Mouse (Mus musculus): ENCODE measurements around the gene Heatr4. TPM values are rescaled to one million over a fixed set of nuclear protein-coding genes. Genes with fewer than 3 reads are reported as not detected.
"Not testable (repeated sequence)": the region's sequence is repeated elsewhere in the genome, so short reads cannot be mapped to it uniquely, and the experiment has no call there.

Heatr4 gene
- polyA plus RNA-seq, 1 experiment from 2014 or later: not detected

GRCm38 (mm10) chr12:83950840-83951701, 33.6 kb downstream of the Heatr4 start:
- peaks cover 21% of the 10 kb centered on the region for H3K36me3 ChIP-seq
- ATAC-seq (ENCODE audit: extremely low read depth, insufficient number of reproducible peaks, low FRiP score, low TSS enrichment): peak; percentile 35; the same call in 1 of the 2 replicates
- peak overlapping the region; percentile 81 for H3K4me3 ChIP-seq
- no peaks in the 10 kb centered on the region for H3K27me3 ChIP-seq (replicated peaks)
- H3K4me1 ChIP-seq: peaks cover 37% of the 10 kb centered on the region
- under 1% methylated on average over 108 of the region's 116 CpGs for WGBS
- H3K9ac ChIP-seq: peak overlapping the region; percentile 93
- H3K9me3 ChIP-seq: no peaks in the 10 kb centered on the region
- H3K4me2 ChIP-seq: peak overlapping the region; percentile 99
- H3K27ac ChIP-seq (replicated peaks): peak overlapping the region; percentile 78

GRCm38 (mm10) chr12:83950493-83950839, 34.2 kb downstream of the Heatr4 start, which contains the start of gene Riox1:
Gene Riox1, plus strand, starts transcription at chr12:83950608.
- no peaks in the 10 kb centered on the region for H3K9me3 ChIP-seq
- peak within 1 kb of the TSS; percentile 78 for H3K27ac ChIP-seq (replicated peaks)
- under 1% methylated on average over 37 of the region's 37 CpGs for WGBS
- peak within 1 kb of the TSS; percentile 81 for H3K4me3 ChIP-seq
- H3K4me1 ChIP-seq: peaks cover 37% of the 10 kb centered on the region
- ATAC-seq (ENCODE audit: extremely low read depth, insufficient number of reproducible peaks, low FRiP score, low TSS enrichment): peak; percentile 74
- H3K27me3 ChIP-seq (replicated peaks): no peaks in the 10 kb centered on the region
- peaks cover 21% of the 10 kb centered on the region for H3K36me3 ChIP-seq
- peak within 1 kb of the TSS; percentile 93 for H3K9ac ChIP-seq
- H3K4me2 ChIP-seq: peak within 1 kb of the TSS; percentile 99

GRCm38 (mm10) chr12:83949776-83950492, 34.7 kb downstream of the Heatr4 start:
- WGBS: 22% methylated on average over 11 of the region's 11 CpGs
- Histone ChIP-seq H3K27me3 (replicated peaks) (no peaks in the 10 kb centered on the region), H3K4me3 (peak overlapping the region; percentile 81), H3K36me3 (peaks cover 21% of the 10 kb centered on the region), H3K9me3 (no peaks in the 10 kb centered on the region), H3K9ac (peak overlapping the region; percentile 93), H3K27ac (replicated peaks) (peak overlapping the region; percentile 78; the same call in 1 of the 2 replicates), H3K4me1 (peaks cover 37% of the 10 kb centered on the region), H3K4me2 (peak overlapping the region; percentile 99)
- no peak for ATAC-seq (ENCODE audit: extremely low read depth, insufficient number of reproducible peaks, low FRiP score, low TSS enrichment)

- ATAC-seq (ENCODE audit: extremely low read depth, insufficient number of reproducible peaks, low FRiP score, low TSS enrichment): no peak
- Histone ChIP-seq H3K36me3 (peaks cover 21% of the 10 kb centered on the region), H3K4me1 (peaks cover 37% of the 10 kb centered on the region), H3K27ac (replicated peaks) (no peak overlapping the region), H3K27me3 (replicated peaks) (no peaks in the 10 kb centered on the region), H3K9me3 (no peaks in the 10 kb centered on the region), H3K4me2 (peak overlapping the region; percentile 99; the same call in 1 of the 2 replicates), H3K4me3 (no peak overlapping the region), H3K9ac (no peak overlapping the region)
- WGBS: 47% methylated on average over 4 of the region's 4 CpGs
These were observed 35.6 kb downstream of the Heatr4 start for GRCm38 (mm10) chr12:83949043-83949442.

GRCm38 (mm10) chr12:83947260-83947811, 37.3 kb downstream of the Heatr4 start:
- WGBS: 64% methylated on average over 8 of the region's 8 CpGs
- Histone ChIP-seq H3K9ac (no peak overlapping the region), H3K27me3 (replicated peaks) (no peaks in the 10 kb centered on the region), H3K4me1 (peaks cover 22% of the 10 kb centered on the region), H3K9me3 (no peaks in the 10 kb centered on the region), H3K27ac (replicated peaks) (peak overlapping the region; percentile 67), H3K36me3 (peaks cover 5% of the 10 kb centered on the region), H3K4me3 (no peak overlapping the region), H3K4me2 (no peak overlapping the region)
- no peak for ATAC-seq (ENCODE audit: extremely low read depth, insufficient number of reproducible peaks, low FRiP score, low TSS enrichment)

GRCm38 (mm10) chr12:83941938-83942337, 42.7 kb downstream of the Heatr4 start:
- Histone ChIP-seq H3K4me3 (no peak overlapping the region), H3K27me3 (replicated peaks) (no peaks in the 10 kb centered on the region), H3K4me1 (0 out of 2 replicates have a peak, but pooled peaks cover 2% of the 10 kb centered on the region), H3K36me3 (no peaks in the 10 kb centered on the region), H3K27ac (replicated peaks) (no peak overlapping the region), H3K9me3 (no peaks in the 10 kb centered on the region), H3K4me2 (no peak overlapping the region), H3K9ac (no peak overlapping the region)
- WGBS: 65% methylated on average over 3 of the region's 3 CpGs
- ATAC-seq (ENCODE audit: extremely low read depth, insufficient number of reproducible peaks, low FRiP score, low TSS enrichment): no peak

GRCm38 (mm10) chr12:83940031-83940430, 44.6 kb downstream of the Heatr4 start:
- Histone ChIP-seq H3K36me3 (no peaks in the 10 kb centered on the region), H3K27me3 (replicated peaks) (no peaks in the 10 kb centered on the region), H3K4me1 (no peaks in the 10 kb centered on the region), H3K9ac (no peak overlapping the region), H3K27ac (replicated peaks) (no peak overlapping the region), H3K4me3 (no peak overlapping the region), H3K4me2 (no peak overlapping the region), H3K9me3 (no peaks in the 10 kb centered on the region)
- no peak for ATAC-seq (ENCODE audit: extremely low read depth, insufficient number of reproducible peaks, low FRiP score, low TSS enrichment)
- WGBS: 70% methylated on average over 4 of the region's 4 CpGs

- Histone ChIP-seq H3K9ac (no peak overlapping the region), H3K4me1 (no peaks in the 10 kb centered on the region), H3K4me2 (no peak overlapping the region), H3K27me3 (replicated peaks) (no peaks in the 10 kb centered on the region), H3K4me3 (no peak overlapping the region), H3K36me3 (no peaks in the 10 kb centered on the region), H3K27ac (replicated peaks) (no peak overlapping the region), H3K9me3 (0 out of 2 replicates have a peak, but pooled peaks cover 3% of the 10 kb centered on the region)
- 71% methylated on average over 2 of the region's 2 CpGs for WGBS
- ATAC-seq (ENCODE audit: extremely low read depth, insufficient number of reproducible peaks, low FRiP score, low TSS enrichment): no peak
These were observed 45.3 kb downstream of the Heatr4 start for GRCm38 (mm10) chr12:83939332-83939731.

GRCm38 (mm10) chr12:83938592-83938991, 46.1 kb downstream of the Heatr4 start:
- not testable (repeated sequence) for H3K9ac ChIP-seq; H3K27ac ChIP-seq (replicated peaks); H3K36me3 ChIP-seq; ATAC-seq (ENCODE audit: extremely low read depth, insufficient number of reproducible peaks, low FRiP score, low TSS enrichment); H3K27me3 ChIP-seq (replicated peaks); H3K9me3 ChIP-seq; H3K4me2 ChIP-seq; H3K4me3 ChIP-seq; H3K4me1 ChIP-seq
- 26% methylated on average over 1 of the region's 1 CpGs for WGBS

GRCm38 (mm10) chr12:83937600-83937999, 47.1 kb downstream of the Heatr4 start:
- peaks cover 2% of the 10 kb centered on the region; the same call in 1 of the 2 replicates for H3K4me1 ChIP-seq
- H3K4me3 ChIP-seq: no peak overlapping the region
- no peaks in the 10 kb centered on the region for H3K27me3 ChIP-seq (replicated peaks)
- no peaks in the 10 kb centered on the region for H3K36me3 ChIP-seq
- H3K4me2 ChIP-seq: no peak overlapping the region
- H3K27ac ChIP-seq (replicated peaks): no peak overlapping the region
- ATAC-seq (ENCODE audit: extremely low read depth, insufficient number of reproducible peaks, low FRiP score, low TSS enrichment): no peak
- H3K9me3 ChIP-seq: 0 out of 2 replicates have a peak, but pooled peaks cover 4% of the 10 kb centered on the region
- 49% methylated on average over 10 of the region's 10 CpGs for whole genome bisulfite sequencing
- no peak overlapping the region for H3K9ac ChIP-seq

GRCm38 (mm10) chr12:83929186-83929804, 55.4 kb downstream of the Heatr4 start:
- no peak overlapping the region for H3K4me3 ChIP-seq
- no peak overlapping the region for H3K9ac ChIP-seq
- no peak for ATAC-seq (ENCODE audit: extremely low read depth, insufficient number of reproducible peaks, low FRiP score, low TSS enrichment)
- H3K4me2 ChIP-seq: no peak overlapping the region
- H3K27me3 ChIP-seq (replicated peaks): no peaks in the 10 kb centered on the region
- H3K4me1 ChIP-seq: peaks cover 49% of the 10 kb centered on the region
- H3K36me3 ChIP-seq: no peaks in the 10 kb centered on the region
- 0 out of 2 replicates have a peak, but pooled peaks cover under 1% of the 10 kb centered on the region for H3K9me3 ChIP-seq
- peak overlapping the region; percentile 55 for H3K27ac ChIP-seq (replicated peaks)
- 11% methylated on average over 2 of the region's 2 CpGs for WGBS
